In the genomic region with DNA sequence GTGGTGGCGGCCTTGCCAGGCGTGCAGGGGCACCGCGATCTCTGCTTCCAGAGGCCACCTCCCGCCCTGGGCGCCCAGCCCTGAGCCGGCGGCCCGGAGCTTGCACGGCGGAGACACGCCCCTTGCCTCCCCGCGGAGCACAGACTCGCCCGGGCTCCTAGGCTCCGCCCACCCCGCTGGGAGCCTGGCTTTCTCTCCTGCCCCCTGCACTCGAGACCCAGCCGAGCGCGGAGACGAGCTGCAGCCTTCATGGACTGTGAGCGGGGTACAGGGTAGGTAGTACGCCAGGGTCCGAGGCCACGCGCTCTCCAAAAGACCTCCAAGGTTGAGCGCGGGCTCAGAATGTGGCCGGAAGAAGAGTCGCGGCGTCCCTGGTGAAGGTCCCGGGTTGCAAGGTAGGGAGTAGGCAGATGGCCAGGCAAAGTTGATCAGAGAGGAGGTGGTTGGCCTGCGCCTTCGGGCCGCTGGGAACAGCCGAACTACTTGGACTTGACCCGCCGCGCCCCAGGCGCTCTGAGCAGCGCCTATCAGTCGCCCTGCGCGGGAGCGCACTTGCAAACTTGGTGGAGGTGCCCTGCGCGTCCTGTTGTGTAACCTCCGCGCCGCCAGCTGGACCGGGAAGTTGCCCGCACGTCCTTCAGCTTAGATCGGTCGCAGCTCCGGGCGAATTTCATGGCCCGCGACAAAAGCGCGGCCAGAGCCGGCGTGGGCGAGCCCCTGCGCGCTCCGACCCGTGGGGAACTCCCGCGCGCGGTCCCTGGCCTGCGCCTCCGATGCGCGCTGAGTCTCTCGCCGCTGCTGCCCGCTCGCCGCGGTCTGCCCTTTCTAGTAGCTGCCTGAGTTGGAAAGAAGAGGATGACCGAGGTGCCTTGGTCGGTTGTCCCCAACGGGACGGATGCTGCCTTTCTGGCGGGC, we compare ENCODE assay signal across 8 mouse cellular contexts. TPM values are rescaled to one million over a fixed set of nuclear protein-coding genes. Genes with fewer than 3 reads are reported as not detected.
DNase-seq lines count a peak whose midpoint lies in the region; ATAC-seq and TF ChIP-seq lines count a peak whose summit lies in the region.

A gene (plus strand): TSS at position 209 of the 915 bp plus-strand sequence.

- under 1% methylated on average over 90 of the region's 90 CpGs for WGBS in hindbrain, embryonic 10.5 days
- under 1% methylated on average over 90 of the region's 90 CpGs for WGBS in lung, postnatal 0 days

- no peaks in the 10 kb centered on the region for H3K9me3 ChIP-seq in hindbrain, embryonic 10.5 days
- H3K9me3 ChIP-seq in lung, postnatal 0 days (ENCODE audit: low read length): no peaks in the 10 kb centered on the region

- H3K27ac ChIP-seq in hindbrain, embryonic 10.5 days: peak within 1 kb of the TSS; percentile 84
- no peak within 1 kb of the TSS for H3K27ac ChIP-seq in lung, postnatal 0 days (ENCODE audit: low read length)

- DNase-seq in Patski (ENCODE audit: low read depth, low spot score): no peak
- DNase-seq in cerebellum, adult 9-11 months: peak; percentile 16
- peak; percentile 83 for DNase-seq in hindbrain, embryonic 10.5 days (ENCODE audit: low spot score)
- DNase-seq in layer of hippocampus, postnatal 10 days (ENCODE audit: low spot score in 2 of 2): peak; percentile 65 to 76
- peak; percentile 80 for DNase-seq in lung, postnatal 0 days (ENCODE audit: low spot score)
- peak; percentile 60 for DNase-seq in ovary, postnatal 10 days (ENCODE audit: low spot score)
- DNase-seq in thymus, postnatal 0 days (ENCODE audit: low spot score): peak; percentile 55

- H3K27me3 ChIP-seq in Patski: peaks cover 65% of the 10 kb centered on the region
- peaks cover 49% of the 10 kb centered on the region for H3K27me3 ChIP-seq in hindbrain, embryonic 10.5 days (ENCODE audit: insufficient read depth, poor library complexity, severe bottlenecking)
- peaks cover 5% of the 10 kb centered on the region; the same call in 1 of the 2 replicates for H3K27me3 ChIP-seq in lung, postnatal 0 days (replicated peaks; ENCODE audit: insufficient read depth, low read length)

- in situ Hi-C loops in Patski (cut with MboI; ENCODE audit: low pct_unique_long_range_greater_than_20kb): no loop called here

- no peak for TF ChIP-seq EP300 in lung, postnatal 0 days (IDR thresholded peaks at IDR 0.05)

- POLR2A ChIA-PET in Patski (lab: Charles Lee): no interaction called here

- CTCF ChIA-PET in Patski (lab: Charles Lee): no interaction called here

- peak; percentile 85 for ATAC-seq in Patski
- peak; percentile 90 for ATAC-seq in frontal cortex, adult (ENCODE audit: low TSS enrichment)
- ATAC-seq in lung, postnatal 0 days: peak; percentile 96

- H3K9ac ChIP-seq in lung, postnatal 0 days (replicated peaks; ENCODE audit: low read depth): peak within 1 kb of the TSS; percentile 19; the same call in 1 of the 2 replicates

- no peak for TF ChIP-seq CTCF in Patski (IDR thresholded peaks at IDR 0.05)
- TF ChIP-seq CTCF in lung, postnatal 0 days (IDR thresholded peaks at IDR 0.05): no peak

- peak within 1 kb of the TSS; percentile 99 for H3K4me2 ChIP-seq in lung, postnatal 0 days (replicated peaks; ENCODE audit: low read depth, low read length)

- no peaks in the 10 kb centered on the region for H3K36me3 ChIP-seq in hindbrain, embryonic 10.5 days
- H3K36me3 ChIP-seq in lung, postnatal 0 days (ENCODE audit: insufficient read depth, low read length): no peaks in the 10 kb centered on the region

- H3K4me1 ChIP-seq in hindbrain, embryonic 10.5 days (replicated peaks): peaks cover 14% of the 10 kb centered on the region
- H3K4me1 ChIP-seq in lung, postnatal 0 days (ENCODE audit: insufficient read depth, low read depth, low read length): no peaks in the 10 kb centered on the region

- peak within 1 kb of the TSS; percentile 78 for H3K4me3 ChIP-seq in hindbrain, embryonic 10.5 days
- H3K4me3 ChIP-seq in lung, postnatal 0 days (ENCODE audit: low read depth, low read length): peak within 1 kb of the TSS; percentile 67

RNA-seq across cellular contexts. Expression of the gene that starts here (rescaled TPM):
- polyA plus RNA-seq in Patski (2021): 0.10 TPM
- 3.9 and 4.5 TPM in 2 replicates for polyA plus RNA-seq in hindbrain, embryonic 10.5 days (2016; fragmentation: Nextera tagmentation; extraction: Ambion mirVana)
- total RNA-seq in layer of hippocampus, postnatal 10 days (2021): 1 to 10 TPM; 4.3 to 5.3 TPM
- polyA plus RNA-seq in lung, postnatal 0 days (2015; fragmentation: Nextera tagmentation; extraction: Ambion mirVana): 3.0 and 3.2 TPM in 2 replicates
- 0.51 and 0.61 TPM in 2 replicates for polyA plus RNA-seq in thymus, postnatal 0 days (2015; fragmentation: Nextera tagmentation; extraction: Ambion mirVana)

Comparison
In these comparisons a context has a peak if more than half of its experiments do, and no peak if none do; other contexts are left out.
1. Peak in ATAC-seq in Patski; RNA of the gene not detected or under 1 TPM.
2. Peak in DNase-seq in thymus, postnatal 0 days; RNA of the gene not detected or under 1 TPM.